Mouse (Mus musculus): ENCODE results near the gene Hgfac. TPM values are rescaled to one million over a fixed set of nuclear protein-coding genes. Genes with fewer than 3 reads are reported as not detected.

Hgfac gene
- polyA plus RNA-seq, 1 experiment from 2014 or later, result 0.46 TPM

DNA sequence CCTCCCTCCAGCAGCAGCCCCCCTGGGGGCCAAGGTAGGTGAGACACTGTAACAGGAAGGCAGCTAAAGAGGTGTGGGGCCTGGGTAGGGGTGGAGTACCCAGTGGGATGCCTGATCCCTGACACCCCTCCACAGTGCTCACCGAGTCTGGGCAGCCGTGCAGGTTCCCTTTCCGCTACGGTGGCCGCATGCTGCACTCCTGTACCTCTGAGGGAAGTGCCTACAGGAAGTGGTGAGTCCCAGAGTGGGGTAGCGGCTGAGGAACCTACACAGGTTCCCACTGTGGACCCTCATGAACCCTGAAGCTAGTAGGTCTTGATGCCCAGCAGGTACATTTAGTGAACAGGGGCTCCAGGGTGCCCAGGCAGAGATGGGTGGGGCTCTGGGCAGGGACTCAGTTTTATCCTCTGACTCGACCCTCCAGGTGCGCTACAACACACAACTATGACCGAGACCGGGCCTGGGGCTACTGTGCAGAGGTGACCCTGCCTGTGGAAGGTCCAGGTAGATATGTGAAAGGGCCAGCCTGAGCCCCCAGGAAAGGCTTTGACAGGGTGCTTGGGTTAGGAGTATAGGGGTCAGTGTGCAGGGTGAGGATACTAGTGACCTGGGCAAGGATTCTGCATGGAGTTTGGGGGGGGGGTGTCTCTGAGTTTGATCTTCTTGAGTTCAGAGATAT is 1.3 kb downstream of the Hgfac start:
- Histone ChIP-seq H3K9me3 (replicated peaks) (no peaks in the 10 kb centered on the region), H3K27me3 (replicated peaks) (no peaks in the 10 kb centered on the region), H3K9ac (replicated peaks) (no peak overlapping the region), H3K4me3 (replicated peaks) (no peak overlapping the region), H3K36me3 (no peaks in the 10 kb centered on the region), H3K27ac (replicated peaks) (no peak overlapping the region), H3K4me1 (no peaks in the 10 kb centered on the region), H3K4me2 (no peak overlapping the region)
- 80% methylated on average over 10 of the region's 10 CpGs for WGBS
- peak; percentile 37 for ATAC-seq (ENCODE audit: low FRiP score)

DNA sequence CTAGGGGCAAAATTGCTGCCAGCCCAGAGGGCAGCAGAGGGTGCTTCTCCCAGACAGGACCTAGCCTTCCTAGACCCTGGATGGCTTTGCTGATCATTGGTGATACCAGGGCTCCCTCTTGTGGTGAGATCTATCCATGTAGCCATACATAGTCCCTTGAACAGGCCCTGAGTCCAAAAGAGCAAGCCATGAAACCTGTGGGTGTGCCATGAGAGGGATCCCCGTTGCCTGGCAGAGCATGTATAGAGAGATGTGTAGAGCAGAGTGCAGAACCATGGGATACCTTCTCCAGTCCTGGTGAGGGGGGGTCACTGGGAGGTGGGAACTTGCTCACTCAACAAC is 1.8 kb downstream of the Hgfac start:
- Histone ChIP-seq H3K27ac (replicated peaks) (no peak overlapping the region), H3K4me3 (replicated peaks) (no peak overlapping the region), H3K4me2 (no peak overlapping the region), H3K36me3 (no peaks in the 10 kb centered on the region), H3K4me1 (no peaks in the 10 kb centered on the region), H3K9me3 (replicated peaks) (no peaks in the 10 kb centered on the region), H3K9ac (replicated peaks) (no peak overlapping the region), H3K27me3 (replicated peaks) (no peaks in the 10 kb centered on the region)
- ATAC-seq (ENCODE audit: low FRiP score), result peak; percentile 88
- WGBS, result 21% methylated on average over 1 of the region's 1 CpGs

DNA sequence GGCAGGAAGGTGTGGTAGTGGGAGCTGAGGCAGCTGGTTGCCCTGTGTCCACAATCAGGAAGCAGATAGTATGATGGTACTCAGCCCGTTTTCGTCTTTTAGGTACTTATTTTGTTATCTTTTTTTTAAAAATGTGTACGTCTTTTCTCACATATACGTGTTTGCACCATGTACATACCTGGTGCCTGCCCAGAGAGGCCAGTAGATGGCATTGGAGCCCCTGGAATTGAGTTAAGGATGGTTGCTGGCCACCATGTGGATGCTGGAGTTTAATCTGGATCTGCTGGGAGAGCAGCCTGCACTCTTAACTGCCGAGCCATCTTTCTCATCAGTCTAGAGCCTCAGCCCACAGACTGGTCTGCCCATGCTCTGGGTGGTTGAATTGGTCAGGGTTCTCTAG is 9.2 kb downstream of the Hgfac start:
- H3K27ac ChIP-seq (replicated peaks), result no peak overlapping the region
- ATAC-seq (ENCODE audit: low FRiP score), result no peak

DNA sequence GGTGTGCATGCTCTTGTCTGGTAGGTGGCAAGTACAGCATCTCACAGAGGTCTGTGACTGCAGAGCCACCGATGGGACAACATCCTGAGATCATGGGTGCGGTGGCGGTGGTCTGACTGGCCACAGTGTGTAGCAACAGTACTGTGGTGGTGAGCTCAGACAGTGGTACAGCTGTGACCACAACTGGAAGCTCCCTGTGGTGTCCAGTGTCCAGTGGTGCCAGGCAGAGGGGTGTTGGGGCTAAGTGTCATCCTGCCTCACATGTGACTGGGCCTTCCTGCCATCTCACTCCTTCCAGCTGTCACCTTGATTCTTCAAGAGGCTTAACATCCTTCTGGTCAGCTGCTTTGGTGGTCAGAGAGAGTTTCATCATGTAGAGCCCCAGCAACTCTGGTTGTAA is 13.3 kb downstream of the Hgfac start:
- no peak overlapping the region for H3K4me3 ChIP-seq (replicated peaks)
- no peak for ATAC-seq (ENCODE audit: low FRiP score)
- H3K4me2 ChIP-seq, result no peak overlapping the region
- no peaks in the 10 kb centered on the region for H3K9me3 ChIP-seq (replicated peaks)
- H3K36me3 ChIP-seq, result no peaks in the 10 kb centered on the region; the same call in 1 of the 2 replicates
- no peak overlapping the region for H3K27ac ChIP-seq (replicated peaks)
- peaks cover 27% of the 10 kb centered on the region for H3K4me1 ChIP-seq
- no peak overlapping the region for H3K9ac ChIP-seq (replicated peaks)
- 90% methylated on average over 3 of the region's 3 CpGs for WGBS
- peaks cover 5% of the 10 kb centered on the region; the same call in 1 of the 2 replicates for H3K27me3 ChIP-seq (replicated peaks)

More for the DNA sequence above, 9.2 kb downstream of the Hgfac start:
- H3K9me3 ChIP-seq (replicated peaks), result no peaks in the 10 kb centered on the region
- H3K9ac ChIP-seq (replicated peaks), result no peak overlapping the region
- H3K36me3 ChIP-seq, result no peaks in the 10 kb centered on the region; the same call in 1 of the 2 replicates
- no peak overlapping the region for H3K4me3 ChIP-seq (replicated peaks)
- H3K4me2 ChIP-seq, result no peak overlapping the region
- no peaks in the 10 kb centered on the region for H3K4me1 ChIP-seq
- WGBS, result 84% methylated on average over 5 of the region's 5 CpGs
- H3K27me3 ChIP-seq (replicated peaks), result no peaks in the 10 kb centered on the region

GRCm38 (mm10) chr5:35055076-35055475 is 13.8 kb downstream of the Hgfac start:
- H3K4me2 ChIP-seq, result no peak overlapping the region
- no peak for ATAC-seq (ENCODE audit: low FRiP score)
- 59% methylated on average over 12 of the region's 12 CpGs for WGBS

GRCm38 (mm10) chr5:35056604-35057432 is 15.5 kb downstream of the Hgfac start, which contains the start of gene Dok7:
Gene Dok7 (plus strand): TSS chr5:35056766.
- Histone ChIP-seq H3K4me3 (replicated peaks) (peak within 1 kb of the TSS; percentile 67), H3K4me1 (peaks cover 27% of the 10 kb centered on the region), H3K36me3 (no peaks in the 10 kb centered on the region; the same call in 1 of the 2 replicates), H3K9ac (replicated peaks) (peak within 1 kb of the TSS; percentile 72), H3K4me2 (peak within 1 kb of the TSS; percentile 92), H3K27me3 (replicated peaks) (peaks cover 5% of the 10 kb centered on the region; the same call in 1 of the 2 replicates), H3K9me3 (replicated peaks) (no peaks in the 10 kb centered on the region), H3K27ac (replicated peaks) (peak within 1 kb of the TSS; percentile 76)
- peak; percentile 85 for ATAC-seq (ENCODE audit: low FRiP score)
- under 1% methylated on average over 65 of the region's 74 CpGs for WGBS

More at GRCm38 (mm10) chr5:35055076-35055475, 13.8 kb downstream of the Hgfac start:
- no peak overlapping the region for H3K27ac ChIP-seq (replicated peaks)
- H3K27me3 ChIP-seq (replicated peaks), result peaks cover 5% of the 10 kb centered on the region; the same call in 1 of the 2 replicates
- no peak overlapping the region for H3K9ac ChIP-seq (replicated peaks)
- no peaks in the 10 kb centered on the region; the same call in 1 of the 2 replicates for H3K36me3 ChIP-seq
- H3K4me3 ChIP-seq (replicated peaks), result no peak overlapping the region
- no peaks in the 10 kb centered on the region for H3K9me3 ChIP-seq (replicated peaks)
- H3K4me1 ChIP-seq, result peaks cover 27% of the 10 kb centered on the region

DNA sequence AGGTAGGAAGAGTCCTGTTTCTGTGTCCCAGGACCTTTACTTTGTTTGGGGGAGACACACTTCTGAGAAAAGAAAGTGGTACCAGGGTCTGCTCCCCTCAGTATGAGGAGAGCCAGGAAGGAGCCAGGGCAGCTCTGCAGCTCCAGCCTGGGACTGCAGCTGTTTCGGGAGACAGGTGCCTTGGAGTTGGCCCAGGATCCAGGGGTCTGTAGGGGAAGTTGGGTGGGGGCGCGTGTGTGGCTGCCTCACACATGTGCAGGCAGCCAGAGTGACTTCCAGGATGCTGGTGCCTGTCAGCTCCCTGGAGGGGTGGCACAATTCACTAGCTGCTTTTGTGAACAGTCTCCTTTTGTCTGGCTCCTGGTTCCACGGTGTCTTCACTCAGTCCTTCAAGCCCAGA is 16.3 kb downstream of the Hgfac start:
- peak overlapping the region; percentile 92 for H3K4me2 ChIP-seq
- 9% methylated on average over 4 of the region's 4 CpGs for WGBS
- no peak overlapping the region for H3K27ac ChIP-seq (replicated peaks)
- H3K9ac ChIP-seq (replicated peaks), result peak overlapping the region; percentile 72
- H3K4me3 ChIP-seq (replicated peaks), result peak overlapping the region; percentile 67
- peaks cover 27% of the 10 kb centered on the region for H3K4me1 ChIP-seq
- peaks cover 5% of the 10 kb centered on the region; the same call in 1 of the 2 replicates for H3K27me3 ChIP-seq (replicated peaks)
- ATAC-seq (ENCODE audit: low FRiP score), result peak; percentile 33; the same call in 1 of the 2 replicates
- H3K9me3 ChIP-seq (replicated peaks), result no peaks in the 10 kb centered on the region
- no peaks in the 10 kb centered on the region; the same call in 1 of the 2 replicates for H3K36me3 ChIP-seq

GRCm38 (mm10) chr5:35058216-35058615 is 16.9 kb downstream of the Hgfac start:
- Histone ChIP-seq H3K4me1 (peaks cover 27% of the 10 kb centered on the region), H3K9me3 (replicated peaks) (no peaks in the 10 kb centered on the region), H3K36me3 (no peaks in the 10 kb centered on the region), H3K4me2 (peak overlapping the region; percentile 92), H3K4me3 (replicated peaks) (peak overlapping the region; percentile 67), H3K9ac (replicated peaks) (peak overlapping the region; percentile 72; the same call in 1 of the 2 replicates), H3K27ac (replicated peaks) (no peak overlapping the region), H3K27me3 (replicated peaks) (peaks cover 5% of the 10 kb centered on the region; the same call in 1 of the 2 replicates)
- no peak for ATAC-seq (ENCODE audit: low FRiP score)
- WGBS, result 77% methylated on average over 1 of the region's 1 CpGs

- Histone ChIP-seq H3K4me3 (replicated peaks) (no peak overlapping the region), H3K4me2 (no peak overlapping the region), H3K36me3 (no peaks in the 10 kb centered on the region), H3K9ac (replicated peaks) (no peak overlapping the region), H3K27me3 (replicated peaks) (peaks cover 5% of the 10 kb centered on the region; the same call in 1 of the 2 replicates), H3K27ac (replicated peaks) (no peak overlapping the region), H3K9me3 (replicated peaks) (no peaks in the 10 kb centered on the region), H3K4me1 (peaks cover 27% of the 10 kb centered on the region)
- 77% methylated on average over 3 of the region's 3 CpGs for WGBS
- no peak for ATAC-seq (ENCODE audit: low FRiP score)
Measured at GRCm38 (mm10) chr5:35060098-35060497, 18.8 kb downstream of the Hgfac start.

GRCm38 (mm10) chr5:35069841-35070240 is 28.5 kb downstream of the Hgfac start:
- Histone ChIP-seq H3K36me3 (no peaks in the 10 kb centered on the region), H3K27me3 (replicated peaks) (no peaks in the 10 kb centered on the region), H3K4me3 (replicated peaks) (no peak overlapping the region), H3K9me3 (replicated peaks) (no peaks in the 10 kb centered on the region), H3K27ac (replicated peaks) (no peak overlapping the region), H3K4me2 (no peak overlapping the region), H3K9ac (replicated peaks) (no peak overlapping the region), H3K4me1 (peaks cover 6% of the 10 kb centered on the region; the same call in 1 of the 2 replicates)
- ATAC-seq (ENCODE audit: low FRiP score), result no peak
- 90% methylated on average over 2 of the region's 2 CpGs for WGBS

DNA sequence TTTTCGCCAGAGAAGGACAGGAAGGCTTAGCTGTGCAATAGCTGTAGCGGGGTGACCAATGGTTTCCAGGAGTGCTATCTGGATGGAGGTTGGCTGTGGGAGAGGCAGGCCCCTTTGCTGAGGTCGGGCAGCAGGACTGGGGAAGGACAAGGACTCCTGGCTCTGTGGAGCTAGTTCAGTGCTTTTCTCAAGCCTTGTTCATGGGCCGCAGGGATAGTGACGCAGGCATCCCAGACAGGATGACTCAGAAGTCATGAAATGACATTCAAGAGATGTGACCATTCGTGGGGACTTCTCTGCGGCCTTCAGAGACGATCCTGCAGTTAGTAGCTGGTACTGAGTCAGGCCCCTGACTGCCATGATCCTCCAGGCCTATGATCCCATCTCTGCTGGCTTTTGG is 29.0 kb downstream of the Hgfac start:
- WGBS, result 89% methylated on average over 8 of the region's 8 CpGs

More for the DNA sequence above, 29.0 kb downstream of the Hgfac start:
- Histone ChIP-seq H3K4me2 (no peak overlapping the region), H3K27ac (replicated peaks) (no peak overlapping the region), H3K9me3 (replicated peaks) (no peaks in the 10 kb centered on the region), H3K4me3 (replicated peaks) (no peak overlapping the region), H3K36me3 (no peaks in the 10 kb centered on the region), H3K27me3 (replicated peaks) (no peaks in the 10 kb centered on the region), H3K4me1 (peaks cover 6% of the 10 kb centered on the region; the same call in 1 of the 2 replicates), H3K9ac (replicated peaks) (no peak overlapping the region)
- no peak for ATAC-seq (ENCODE audit: low FRiP score)
